Mouse (Mus musculus): ENCODE data around the gene Ndufa11. TPM values are rescaled to one million over a fixed set of nuclear protein-coding genes. Genes with fewer than 3 reads are reported as not detected.
A peak's percentile ranks its signal among the peaks of the same experiment; 100 is the strongest.

The Ndufa11 gene
- total RNA-seq, 1 experiment = 484 TPM

- TF ChIP-seq ZNF384 (IDR thresholded peaks at IDR 0.05; ENCODE audit: low read depth, low read length) (no peak), HCFC1 (IDR thresholded peaks at IDR 0.05; ENCODE audit: borderline replicate concordance, insufficient read depth, low read length) (0 out of 2 replicates have a peak, but pooled peaks have one; percentile 41)
- peak overlapping the region; percentile 72 to 74; a peak in 3 of 4 replicates for H3K4me3 ChIP-seq (ENCODE audit: insufficient read depth in 1 of 2, low read depth in 1 of 2, low read length in 2 of 2, poor library complexity in 1 of 2, severe bottlenecking in 1 of 2)
- no peaks in the 10 kb centered on the region for H3K9me3 ChIP-seq (ENCODE audit: control insufficient read depth, insufficient read depth, low read depth, low read length)
- peak overlapping the region; percentile 60 for H3K9ac ChIP-seq (ENCODE audit: insufficient read depth, low read depth, low read length, poor library complexity, severe bottlenecking)
- no peak for DNase-seq (ENCODE audit: low read depth, low spot score)
- H3K36me3 ChIP-seq (ENCODE audit: control insufficient read depth, insufficient read depth, low read length, poor library complexity, severe bottlenecking) = peaks cover 13% of the 10 kb centered on the region
- in situ Hi-C loops (cut with MboI; ENCODE audit: low sequenced_read_pairs in 2 of 2, unreplicated experiment in 2 of 2) = no loop called here
- H3K4me1 ChIP-seq (ENCODE audit: control insufficient read depth in 2 of 2, insufficient read depth in 2 of 2, low read length in 2 of 2, poor library complexity in 1 of 2) = peaks cover 0 to 21% of the 10 kb centered on the region in 2 experiments; a peak in 1 of 4 replicates
- H3K27ac ChIP-seq (ENCODE audit: insufficient read depth, low read depth, low read length, poor library complexity, severe bottlenecking) = peak overlapping the region; percentile 31
Measured at GRCm38 (mm10) chr17:56762769-56763731, 45.5 kb downstream of the Ndufa11 start.

- Histone ChIP-seq H3K4me3 (ENCODE audit: insufficient read depth in 1 of 2, low read depth in 1 of 2, low read length in 2 of 2, poor library complexity in 1 of 2, severe bottlenecking in 1 of 2) (peak overlapping the region; percentile 84 to 97; a peak in 3 of 4 replicates), H3K27ac (ENCODE audit: insufficient read depth, low read depth, low read length, poor library complexity, severe bottlenecking) (no peak overlapping the region; the same call in 1 of the 2 replicates), H3K36me3 (ENCODE audit: control insufficient read depth, insufficient read depth, low read length, poor library complexity, severe bottlenecking) (peaks cover 20% of the 10 kb centered on the region), H3K9me3 (ENCODE audit: control insufficient read depth, insufficient read depth, low read depth, low read length) (no peaks in the 10 kb centered on the region), H3K9ac (ENCODE audit: insufficient read depth, low read depth, low read length, poor library complexity, severe bottlenecking) (peak overlapping the region; percentile 18; the same call in 1 of the 2 replicates), H3K4me1 (ENCODE audit: control insufficient read depth in 2 of 2, insufficient read depth in 2 of 2, low read length in 2 of 2, poor library complexity in 1 of 2) (peaks cover 0 to 23% of the 10 kb centered on the region in 2 experiments; a peak in 1 of 4 replicates)
- in situ Hi-C loops (cut with MboI; ENCODE audit: low sequenced_read_pairs in 2 of 2, unreplicated experiment in 2 of 2) = no loop called here
- no peak for DNase-seq (ENCODE audit: low read depth, low spot score)
- TF ChIP-seq MAFK (IDR thresholded peaks at IDR 0.05; ENCODE audit: insufficient read depth, low read depth, low read length) (no peak), ZC3H11A (IDR thresholded peaks at IDR 0.05; ENCODE audit: borderline replicate concordance, low read depth, low read length) (no peak), ZNF384 (IDR thresholded peaks at IDR 0.05; ENCODE audit: low read depth, low read length) (no peak), CHD2 (IDR thresholded peaks at IDR 0.05; ENCODE audit: low read depth, low read length) (no peak), HCFC1 (IDR thresholded peaks at IDR 0.05; ENCODE audit: borderline replicate concordance, insufficient read depth, low read length) (no peak)
Measured at GRCm38 (mm10) chr17:56763741-56764250, 46.2 kb downstream of the Ndufa11 start.

GRCm38 (mm10) chr17:56764474-56765354 is 47.1 kb downstream of the Ndufa11 start, which contains the start of gene Dus3l:
TSS of gene Dus3l (plus strand) at chr17:56764757.
- in situ Hi-C loops (cut with MboI; ENCODE audit: low sequenced_read_pairs in 2 of 2, unreplicated experiment in 2 of 2) = no loop called here
- Histone ChIP-seq H3K4me1 (ENCODE audit: control insufficient read depth in 2 of 2, insufficient read depth in 2 of 2, low read length in 2 of 2, poor library complexity in 1 of 2) (peaks cover 0 to 23% of the 10 kb centered on the region in 2 experiments; a peak in 1 of 4 replicates), H3K4me3 (ENCODE audit: insufficient read depth in 1 of 2, low read depth in 1 of 2, low read length in 2 of 2, poor library complexity in 1 of 2, severe bottlenecking in 1 of 2) (peak within 1 kb of the TSS; percentile 84 to 97), H3K9ac (ENCODE audit: insufficient read depth, low read depth, low read length, poor library complexity, severe bottlenecking) (peak within 1 kb of the TSS; percentile 100), H3K36me3 (ENCODE audit: control insufficient read depth, insufficient read depth, low read length, poor library complexity, severe bottlenecking) (peaks cover 27% of the 10 kb centered on the region), H3K9me3 (ENCODE audit: control insufficient read depth, insufficient read depth, low read depth, low read length) (no peaks in the 10 kb centered on the region), H3K27ac (ENCODE audit: insufficient read depth, low read depth, low read length, poor library complexity, severe bottlenecking) (peak within 1 kb of the TSS; percentile 94)
- no peak for DNase-seq (ENCODE audit: low read depth, low spot score)
- no peak for TF ChIP-seq CHD2 (IDR thresholded peaks at IDR 0.05; ENCODE audit: low read depth, low read length)
- no peak for TF ChIP-seq ZC3H11A (IDR thresholded peaks at IDR 0.05; ENCODE audit: borderline replicate concordance, low read depth, low read length)
- peak; percentile 87; the same call in 1 of the 2 replicates for TF ChIP-seq ZNF384 (IDR thresholded peaks at IDR 0.05; ENCODE audit: low read depth, low read length)
- no peak for TF ChIP-seq MAFK (IDR thresholded peaks at IDR 0.05; ENCODE audit: insufficient read depth, low read depth, low read length)
- peak; percentile 96 for TF ChIP-seq HCFC1 (IDR thresholded peaks at IDR 0.05; ENCODE audit: borderline replicate concordance, insufficient read depth, low read length)

- Histone ChIP-seq H3K4me3 (ENCODE audit: insufficient read depth in 1 of 2, low read depth in 1 of 2, low read length in 2 of 2, poor library complexity in 1 of 2, severe bottlenecking in 1 of 2) (peak overlapping the region; percentile 84 to 97), H3K4me1 (ENCODE audit: control insufficient read depth in 2 of 2, insufficient read depth in 2 of 2, low read length in 2 of 2, poor library complexity in 1 of 2) (peaks cover 0 to 23% of the 10 kb centered on the region in 2 experiments; a peak in 1 of 4 replicates), H3K9ac (ENCODE audit: insufficient read depth, low read depth, low read length, poor library complexity, severe bottlenecking) (peak overlapping the region; percentile 100), H3K36me3 (ENCODE audit: control insufficient read depth, insufficient read depth, low read length, poor library complexity, severe bottlenecking) (peaks cover 33% of the 10 kb centered on the region), H3K27ac (ENCODE audit: insufficient read depth, low read depth, low read length, poor library complexity, severe bottlenecking) (no peak overlapping the region), H3K9me3 (ENCODE audit: control insufficient read depth, insufficient read depth, low read depth, low read length) (no peaks in the 10 kb centered on the region)
- TF ChIP-seq HCFC1 (IDR thresholded peaks at IDR 0.05; ENCODE audit: borderline replicate concordance, insufficient read depth, low read length) (no peak), MAFK (IDR thresholded peaks at IDR 0.05; ENCODE audit: insufficient read depth, low read depth, low read length) (no peak), CHD2 (IDR thresholded peaks at IDR 0.05; ENCODE audit: low read depth, low read length) (no peak), ZNF384 (IDR thresholded peaks at IDR 0.05; ENCODE audit: low read depth, low read length) (no peak), ZC3H11A (IDR thresholded peaks at IDR 0.05; ENCODE audit: borderline replicate concordance, low read depth, low read length) (no peak)
- no peak for DNase-seq (ENCODE audit: low read depth, low spot score)
- in situ Hi-C loops (cut with MboI; ENCODE audit: low sequenced_read_pairs in 2 of 2, unreplicated experiment in 2 of 2) = no loop called here
Measured at GRCm38 (mm10) chr17:56765431-56765830, 47.9 kb downstream of the Ndufa11 start.
